Mouse (Mus musculus) ovary, adult 18-20 months (tissue): ENCODE data around the gene Cd274.
"Not testable (repeated sequence)": the region's sequence is repeated elsewhere in the genome, so short reads cannot be mapped to it uniquely, and the experiment has no call there.

Source experiments
- DNase-seq: peaks from one replicate; pipeline ENCODE4 v3.0.0; 2022; ENCODE audit warnings: low spot score, mixed read lengths

Gene Cd274

DNA sequence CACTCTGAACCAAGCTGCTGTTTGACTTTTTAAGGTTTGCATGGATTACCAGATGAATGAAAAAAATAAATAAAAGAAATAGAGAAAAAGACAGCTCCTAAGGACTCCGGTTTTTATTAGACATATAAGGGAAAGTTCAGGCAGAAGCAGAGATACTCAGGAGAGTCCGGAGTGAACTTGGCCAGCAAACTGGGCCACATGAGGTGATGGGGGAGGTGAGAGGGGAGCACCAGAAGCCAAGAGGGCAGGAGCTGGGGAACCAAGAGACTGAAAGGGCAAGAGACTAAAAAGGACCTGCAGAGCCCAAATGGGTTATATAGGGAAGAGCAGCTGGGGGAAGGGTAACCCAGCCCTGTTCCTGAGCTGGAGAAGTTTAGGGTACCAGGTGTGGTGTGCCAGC, 27.5 kb downstream of the Cd274 start:
- no peak for DNase-seq

DNA sequence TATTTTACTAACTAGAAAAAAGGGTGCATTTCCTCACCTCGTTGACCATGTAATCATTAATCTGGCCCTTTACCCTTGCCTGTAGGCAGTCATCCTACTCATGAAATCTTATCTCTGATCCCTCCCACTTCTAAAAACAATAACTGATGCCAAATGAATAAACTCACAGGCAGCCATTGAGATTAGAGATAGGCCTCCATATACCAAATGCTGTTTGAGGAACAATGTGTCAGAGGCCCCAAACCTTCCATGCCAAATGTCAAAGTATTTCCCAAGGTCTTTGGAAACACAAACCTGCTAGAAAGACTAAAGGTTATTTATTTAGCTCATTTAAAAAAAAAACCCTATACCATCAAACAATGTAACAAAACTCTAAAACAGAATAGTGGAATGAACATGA, 29.1 kb downstream of the Cd274 start:
- DNase-seq, result no peak

DNA sequence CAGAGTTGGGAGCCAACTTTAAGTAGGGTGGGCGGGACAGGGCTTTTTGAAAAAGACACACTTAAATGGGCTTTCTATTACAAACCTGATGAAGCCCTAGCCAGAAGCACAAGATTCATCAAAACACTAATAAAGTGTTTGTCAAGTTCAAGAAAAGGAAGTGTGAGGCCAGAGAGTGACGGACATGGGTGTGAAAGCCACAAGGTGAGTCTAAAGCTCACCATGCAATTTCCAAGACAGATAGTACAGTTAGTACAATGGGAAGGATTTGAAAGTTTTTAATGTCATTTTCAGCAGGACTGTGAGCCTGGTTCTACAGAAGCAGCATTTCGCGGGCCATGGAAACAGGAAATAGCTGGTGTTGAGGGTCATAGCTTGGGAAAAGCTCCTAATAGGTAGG, 32.5 kb downstream of the Cd274 start:
- DNase-seq, result no peak

DNA sequence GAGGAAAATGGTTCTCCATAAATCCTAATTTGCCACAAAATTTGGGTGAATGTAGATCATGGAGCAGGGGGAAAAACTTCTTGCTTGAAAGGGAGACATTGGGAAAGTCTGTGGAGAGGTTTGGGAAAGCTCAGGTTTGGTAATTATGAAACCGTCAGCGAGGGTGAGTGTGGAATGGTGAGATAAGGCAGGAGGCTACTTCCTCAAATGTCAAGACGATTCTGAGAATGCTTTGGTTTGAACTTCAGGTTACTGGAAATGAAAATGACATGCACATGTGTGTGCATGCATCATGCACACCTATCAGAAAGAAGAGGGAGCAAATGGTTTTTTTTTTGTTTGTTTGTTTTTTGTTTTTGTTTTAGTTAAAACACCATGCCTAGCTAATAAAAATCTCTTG, 33.2 kb downstream of the Cd274 start:
- DNase-seq, result no peak

DNA sequence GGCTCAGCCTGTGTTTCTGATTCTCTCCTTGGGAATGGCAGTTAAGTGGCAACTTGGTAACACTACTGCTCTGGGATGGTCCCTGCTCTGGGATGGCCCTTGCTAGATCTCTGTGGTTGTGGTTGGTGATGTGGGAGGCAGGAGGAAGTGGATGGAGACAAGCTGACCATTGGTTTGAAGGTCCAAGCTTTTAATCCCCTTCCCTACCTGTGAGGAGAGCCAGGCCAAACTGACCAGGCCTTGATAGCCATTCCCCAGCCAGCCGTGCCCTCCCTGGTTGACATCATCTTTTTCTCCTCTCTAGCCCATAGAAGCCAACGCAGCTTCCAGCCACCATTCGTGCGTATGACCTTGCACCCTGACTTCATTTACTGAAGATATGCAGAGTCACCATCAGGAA, 35.4 kb downstream of the Cd274 start:
- no peak for DNase-seq

DNA sequence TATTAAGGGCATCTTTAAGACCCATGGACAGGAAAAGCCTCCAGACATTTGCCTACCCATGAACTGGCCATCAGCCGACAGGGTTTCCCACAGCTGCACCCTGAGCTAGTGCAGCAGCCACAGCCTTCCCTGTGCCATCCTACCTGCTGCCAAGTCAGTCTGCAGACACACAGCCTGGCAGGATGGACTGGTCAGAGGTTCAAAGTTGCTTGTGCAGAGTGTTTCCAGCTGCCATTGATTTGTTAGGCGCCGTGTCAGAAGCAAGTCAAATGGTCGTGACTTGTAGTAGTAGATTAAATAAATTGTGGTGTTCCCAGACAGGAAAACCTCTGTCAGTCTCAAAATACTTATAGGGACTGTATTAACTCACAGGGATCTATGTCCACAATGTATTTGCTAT, 36.0 kb downstream of the Cd274 start:
- DNase-seq, result no peak

DNA sequence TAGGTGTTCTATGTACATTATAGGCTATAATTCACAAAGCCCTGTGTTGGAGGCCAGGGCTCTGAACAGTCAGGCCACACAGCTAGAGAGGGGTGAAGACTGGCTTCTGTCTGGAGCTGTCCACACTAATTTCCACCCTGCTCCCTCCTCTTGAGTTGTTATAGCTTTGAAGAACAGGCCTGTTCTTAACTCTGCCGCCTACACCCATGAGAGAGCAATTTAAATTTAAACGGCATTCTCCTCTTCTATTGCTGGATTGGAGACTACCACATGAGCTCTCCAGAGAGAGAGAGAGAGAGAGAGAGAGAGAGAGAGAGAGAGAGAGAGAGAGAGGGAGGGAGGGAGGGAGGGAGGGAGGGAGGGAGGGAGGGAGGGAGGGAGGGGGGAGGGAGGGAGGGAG, 38.1 kb downstream of the Cd274 start:
- no peak for DNase-seq

DNA sequence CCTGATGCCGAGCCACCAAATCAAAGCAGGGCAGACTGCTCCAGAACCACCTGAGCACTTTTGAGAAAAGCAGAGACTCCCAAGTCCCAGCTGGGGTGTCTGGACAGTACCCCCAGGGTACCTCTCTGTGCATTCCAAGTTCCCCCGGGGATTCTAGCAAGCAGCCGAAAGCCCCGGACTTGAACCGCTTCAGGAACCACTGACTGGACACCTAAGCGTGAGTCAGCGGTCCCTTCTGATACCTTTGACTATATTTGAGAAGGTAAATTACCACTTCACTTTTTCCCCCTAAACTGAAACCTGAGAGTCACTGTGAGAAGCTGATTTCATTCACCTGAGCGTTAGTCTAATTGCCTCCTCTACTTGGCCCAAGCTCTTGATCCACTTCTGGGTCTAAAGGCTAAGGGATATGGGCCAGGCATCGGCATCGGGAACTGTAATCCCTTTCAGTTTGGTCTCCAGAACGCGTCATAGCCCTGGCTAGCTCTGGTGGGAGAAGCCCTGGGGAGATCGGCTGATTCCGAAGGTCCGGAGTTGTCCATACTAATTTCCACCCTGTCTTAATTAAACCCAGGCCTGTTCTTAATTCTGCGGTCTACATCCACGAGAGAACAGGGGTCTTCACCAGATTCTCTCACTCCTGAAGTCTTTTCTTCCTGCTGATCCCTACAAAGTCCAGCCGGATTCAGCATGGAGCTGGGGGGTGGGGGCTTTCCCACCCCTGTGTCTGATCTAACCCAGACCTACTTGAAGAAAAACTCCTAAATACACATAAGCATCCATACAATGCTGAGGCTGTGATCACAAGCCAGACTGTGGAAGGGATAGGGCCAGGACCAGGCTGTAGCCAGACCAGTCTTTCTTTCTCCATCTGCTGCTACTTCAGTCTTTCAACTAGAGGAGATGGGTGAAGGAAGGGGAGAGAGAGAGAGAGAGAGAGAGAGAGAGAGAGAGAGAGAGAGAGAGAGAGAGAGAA, 39.1 kb downstream of the Cd274 start:
- no peak for DNase-seq

DNA sequence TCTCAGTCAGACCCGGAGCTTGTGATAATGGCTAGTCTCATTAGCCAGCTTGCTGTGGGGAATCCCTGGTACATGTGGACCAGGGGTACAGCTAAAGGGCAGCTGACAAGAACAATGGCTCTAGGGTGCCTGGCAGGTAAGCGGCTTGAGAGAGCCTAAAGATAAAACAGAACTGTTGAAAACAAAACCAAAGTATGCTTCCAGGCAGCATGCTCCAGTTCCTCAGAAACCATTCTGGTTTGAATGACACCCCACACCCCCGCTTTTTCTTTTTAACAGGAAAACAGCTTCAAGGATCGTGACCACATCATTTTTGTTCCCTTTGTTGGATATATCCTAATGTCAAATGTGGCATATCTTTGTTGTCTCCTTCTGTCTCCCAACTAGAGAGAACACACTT, 43.4 kb downstream of the Cd274 start, which contains the start of gene Pdcd1lg2:
TSS of gene Pdcd1lg2 (plus strand) at position 301 of the 400 bp plus-strand sequence.
- DNase-seq, result no peak

DNA sequence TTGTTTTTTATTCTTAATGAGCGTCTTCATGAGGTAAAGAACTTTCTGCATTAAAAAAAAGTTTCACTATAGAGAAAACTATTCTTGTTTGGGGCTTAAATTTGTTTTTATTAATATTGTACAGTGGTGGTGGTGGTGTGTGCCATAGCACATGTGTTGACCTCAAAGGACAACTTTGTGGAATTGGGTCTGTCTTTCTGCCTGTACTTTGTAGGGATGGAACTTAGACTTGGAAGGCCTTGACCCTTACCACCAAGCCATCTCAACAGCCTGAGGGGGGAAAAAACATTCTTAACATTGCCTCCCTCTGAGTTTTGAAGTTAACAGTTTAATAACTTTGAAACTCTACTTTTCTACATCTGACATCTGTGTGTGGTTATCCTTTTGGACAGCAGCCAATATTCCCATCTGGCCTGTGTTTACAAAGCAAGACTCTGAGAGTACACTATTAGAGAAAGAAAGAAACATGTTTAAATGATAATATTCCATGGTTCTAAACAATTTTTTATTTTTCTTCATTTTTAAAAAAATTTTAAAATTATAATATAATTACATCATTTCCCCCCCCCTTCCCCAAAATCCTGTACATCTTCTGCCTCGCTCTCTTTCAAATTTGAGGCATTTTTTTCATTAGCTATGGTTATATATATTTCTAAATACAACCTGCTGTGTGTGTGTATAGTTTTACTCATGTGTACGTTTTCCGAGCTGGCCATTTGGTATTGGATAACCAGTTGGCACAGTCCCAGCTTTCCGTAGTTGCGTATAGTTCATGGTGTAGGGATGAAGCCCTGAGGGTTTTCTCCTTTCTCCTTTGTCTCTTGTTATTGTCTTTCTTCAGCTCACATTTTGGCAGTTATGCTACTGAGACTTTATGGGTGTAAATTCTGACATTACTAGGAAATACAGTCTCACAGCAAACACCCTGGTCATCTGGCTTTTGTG, 45.5 kb downstream of the Cd274 start:
- no peak for DNase-seq

DNA sequence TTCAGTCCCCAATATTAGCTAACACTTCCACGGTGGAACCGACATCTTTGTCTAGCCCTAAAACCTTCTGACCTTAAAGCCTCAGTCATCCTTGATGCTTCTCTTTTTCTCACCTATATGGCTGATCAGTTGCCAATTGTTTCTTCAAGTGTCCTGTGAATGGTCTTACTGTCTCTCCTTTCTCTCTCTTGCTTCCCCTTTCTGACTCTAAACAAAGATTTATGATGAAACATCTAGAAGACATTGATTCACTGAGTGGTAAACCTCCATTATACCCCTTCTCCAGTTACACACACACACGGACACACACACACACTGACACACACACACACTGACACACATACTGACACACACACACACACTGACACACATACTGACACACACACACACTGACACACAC, 47.3 kb downstream of the Cd274 start:
- DNase-seq, result no peak

DNA sequence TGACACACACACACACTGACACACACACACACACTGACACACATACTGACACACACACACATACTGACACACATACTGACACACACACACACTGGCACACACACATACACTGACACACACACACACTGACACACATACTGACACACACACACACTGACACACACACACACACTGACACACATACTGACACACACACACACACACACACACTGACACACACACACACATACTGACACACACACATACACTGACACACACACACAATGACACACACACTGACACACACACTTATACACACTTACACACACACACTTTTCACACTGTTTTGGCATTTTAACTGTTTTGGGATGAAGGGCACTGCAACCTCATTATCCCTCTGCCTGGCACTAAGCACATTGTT, 47.7 kb downstream of the Cd274 start:
- not testable (repeated sequence) for DNase-seq

DNA sequence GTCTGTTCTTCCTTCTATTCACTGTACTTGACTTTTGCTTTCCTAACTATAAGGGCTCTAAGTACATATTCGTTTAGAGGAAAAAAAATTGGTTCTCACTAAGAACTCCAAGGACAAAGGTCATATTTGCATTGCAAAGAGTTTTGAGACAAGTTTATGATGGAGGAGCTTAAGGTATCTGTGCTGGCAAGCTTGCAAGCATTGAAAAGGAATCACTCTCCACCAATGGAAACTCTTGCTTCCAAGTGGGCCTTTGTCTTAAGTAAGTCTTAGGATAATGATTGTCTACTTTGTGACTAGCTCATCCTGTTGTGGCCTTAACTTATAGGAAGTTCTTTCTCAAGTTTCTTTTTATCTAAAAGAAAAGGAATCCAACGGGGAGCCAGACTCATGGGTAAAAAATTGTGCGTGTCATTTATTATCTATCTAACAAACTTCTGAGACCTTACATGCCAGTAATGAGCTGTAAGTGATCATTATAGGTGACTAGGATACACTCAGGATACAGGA, 49.2 kb downstream of the Cd274 start:
- no peak for DNase-seq

DNA sequence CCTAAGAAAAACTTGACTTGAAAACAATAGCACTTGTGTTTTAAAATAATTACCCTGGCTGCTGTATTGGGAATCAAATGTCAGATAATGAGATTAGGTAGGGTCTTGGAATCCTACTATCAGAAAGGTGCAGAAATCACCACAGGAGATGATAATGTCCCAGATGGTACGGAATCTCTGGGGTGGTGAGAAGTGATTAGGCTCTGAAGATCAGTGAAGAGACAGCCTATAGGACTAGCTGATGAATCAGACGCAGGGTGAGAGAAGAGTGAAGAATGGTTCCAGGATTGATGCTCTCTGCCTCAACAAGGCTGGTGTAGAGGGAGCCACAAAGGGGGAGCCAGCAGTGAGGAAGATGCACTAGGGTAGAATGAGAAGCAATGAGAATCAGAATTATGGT, 49.9 kb downstream of the Cd274 start:
- no peak for DNase-seq

DNA sequence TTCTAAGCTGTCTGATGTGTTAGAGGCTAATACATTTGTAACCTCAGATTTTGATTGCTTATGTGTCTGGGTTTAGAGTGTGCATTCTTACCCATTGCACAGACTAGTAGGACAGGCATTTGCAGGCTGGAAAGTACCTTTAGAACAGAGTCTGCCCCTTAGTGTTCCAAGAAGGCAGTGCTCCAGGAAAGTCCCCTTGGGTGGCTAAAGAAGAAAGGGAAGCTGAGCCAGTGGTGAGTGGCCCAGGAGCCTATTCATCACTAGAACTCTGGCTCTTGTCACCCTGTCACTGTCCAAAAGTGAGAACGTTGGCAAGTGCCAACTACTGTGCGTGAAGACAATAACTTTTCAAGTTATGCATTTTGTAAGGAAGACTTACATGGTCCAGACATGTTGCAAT, 50.6 kb downstream of the Cd274 start:
- DNase-seq, result no peak

DNA sequence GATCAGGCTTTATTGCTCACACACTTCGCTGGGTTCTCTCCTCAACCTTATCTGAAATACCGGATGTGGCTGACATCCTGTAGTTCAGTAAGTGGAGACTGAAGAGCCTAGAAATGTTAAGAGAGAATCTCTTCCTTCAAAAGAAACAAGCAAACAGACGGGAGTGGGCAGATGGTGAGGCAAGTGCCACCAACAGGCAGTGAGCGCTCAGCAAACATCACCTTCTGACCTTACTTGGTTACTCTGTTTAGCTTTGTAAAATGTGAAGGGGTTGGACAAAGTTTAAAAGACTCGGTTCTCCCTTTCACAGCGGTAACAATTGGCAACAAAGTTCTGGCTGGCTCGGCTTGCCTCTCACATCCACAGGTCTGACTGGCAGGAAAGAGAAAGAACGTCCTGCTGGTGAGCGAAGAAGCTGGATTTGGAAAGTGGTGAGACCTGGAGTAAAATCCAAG, 51.4 kb downstream of the Cd274 start:
- no peak for DNase-seq

DNA sequence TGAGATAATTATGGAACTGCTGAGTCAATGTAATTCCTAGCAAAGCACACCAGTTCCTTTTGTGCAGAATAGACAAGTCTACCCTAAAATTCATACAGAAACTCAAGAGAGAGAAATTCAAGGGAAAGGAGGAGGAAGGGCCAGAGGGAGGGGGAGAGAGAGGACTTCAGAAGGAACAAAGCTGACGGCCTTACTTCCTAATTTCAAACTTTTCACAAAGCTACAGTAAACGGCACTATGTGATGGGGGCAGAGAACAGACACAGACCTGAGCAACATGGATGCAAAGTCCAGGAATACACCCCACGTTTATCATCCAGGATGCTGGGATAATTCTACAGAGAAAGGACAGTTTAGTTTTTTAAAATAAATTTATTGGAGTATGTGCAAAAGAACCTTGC, 52.3 kb downstream of the Cd274 start:
- DNase-seq, result no peak

DNA sequence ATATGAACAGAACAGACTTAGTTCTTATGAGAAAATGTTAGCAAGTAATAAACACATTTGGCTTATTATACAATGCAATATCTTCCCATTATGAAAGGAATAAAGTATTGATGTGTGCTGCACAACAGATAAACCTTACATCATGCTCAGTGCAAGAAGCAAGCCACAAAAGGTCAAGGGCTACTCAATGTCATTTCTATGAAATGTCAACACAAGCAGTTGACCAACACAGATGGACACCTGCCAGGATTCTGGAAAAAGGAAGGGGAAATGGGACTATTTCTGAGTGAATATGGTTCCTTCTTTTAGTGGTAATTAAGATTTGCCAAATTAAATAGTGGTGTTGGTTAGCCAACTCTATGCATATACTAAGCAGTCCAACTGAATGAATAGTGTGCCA, 52.7 kb downstream of the Cd274 start:
- no peak for DNase-seq

DNA sequence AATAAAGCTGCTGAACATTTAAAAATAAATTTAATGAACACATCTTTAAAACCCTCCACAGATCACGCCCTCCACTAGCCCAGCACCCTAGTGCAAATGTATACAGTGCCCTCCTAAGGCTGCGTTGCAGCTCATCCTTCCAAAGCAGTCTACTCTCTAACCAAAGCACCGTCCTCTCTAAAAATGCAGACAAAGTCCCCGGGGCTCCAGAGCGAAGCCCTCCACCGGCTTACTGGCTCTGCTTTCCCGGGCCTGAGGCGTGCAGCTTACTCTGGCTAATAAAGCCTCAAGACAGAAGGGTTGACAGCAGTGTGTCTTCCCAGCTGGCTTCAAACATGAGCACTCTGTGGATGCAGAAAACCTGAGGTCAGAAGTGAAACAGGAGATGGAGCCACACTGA, 53.1 kb downstream of the Cd274 start:
- DNase-seq, result no peak

DNA sequence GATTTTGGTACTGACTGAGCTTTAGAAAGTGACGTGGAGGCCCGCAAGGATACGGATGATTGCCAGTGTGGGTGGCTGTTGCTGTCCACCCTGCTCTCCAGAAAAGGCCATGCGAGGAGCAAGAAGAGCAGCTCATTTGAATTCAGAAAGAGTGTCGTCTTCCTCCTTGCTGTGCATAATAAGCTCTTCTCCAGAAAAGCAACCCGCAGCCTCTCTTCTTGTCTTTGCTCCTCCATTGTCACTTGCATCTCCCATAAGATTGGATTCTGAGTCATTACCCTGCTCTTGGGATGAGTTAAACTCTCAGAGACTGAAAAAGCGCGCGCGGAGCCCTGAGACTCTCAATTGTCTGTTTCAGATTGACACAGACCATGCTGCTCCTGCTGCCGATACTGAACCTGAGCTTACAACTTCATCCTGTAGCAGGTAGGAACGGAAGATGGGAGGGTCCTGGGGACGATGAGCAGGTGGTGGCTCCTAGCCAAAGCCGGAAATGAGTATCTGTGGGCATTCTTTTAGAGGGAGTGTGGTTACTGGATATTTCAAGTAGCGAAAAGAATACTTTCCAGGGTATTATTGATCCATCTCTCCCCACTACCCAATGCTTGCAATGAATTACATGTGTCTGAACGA, 54.9 kb downstream of the Cd274 start:
- no peak for DNase-seq

DNA sequence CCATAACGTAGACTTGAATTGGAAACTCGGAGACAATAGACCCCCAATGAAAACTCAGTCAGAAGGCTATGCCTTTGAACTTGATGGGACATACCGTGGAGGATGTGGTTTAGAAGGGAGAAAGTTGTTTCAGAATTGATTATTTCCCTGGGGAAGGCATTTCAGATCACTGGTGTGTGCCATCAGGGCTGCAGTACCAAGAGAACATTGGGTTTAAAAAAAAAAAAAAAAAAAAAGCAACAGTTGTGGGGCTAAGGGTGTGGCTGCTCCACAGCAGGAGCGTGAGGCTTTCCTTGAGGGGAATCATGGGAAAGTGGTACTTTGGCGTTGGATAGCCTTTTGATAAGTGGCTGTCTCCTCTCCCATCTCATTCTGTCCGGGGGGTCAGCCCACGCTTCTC, 55.5 kb downstream of the Cd274 start:
- DNase-seq, result no peak

DNA sequence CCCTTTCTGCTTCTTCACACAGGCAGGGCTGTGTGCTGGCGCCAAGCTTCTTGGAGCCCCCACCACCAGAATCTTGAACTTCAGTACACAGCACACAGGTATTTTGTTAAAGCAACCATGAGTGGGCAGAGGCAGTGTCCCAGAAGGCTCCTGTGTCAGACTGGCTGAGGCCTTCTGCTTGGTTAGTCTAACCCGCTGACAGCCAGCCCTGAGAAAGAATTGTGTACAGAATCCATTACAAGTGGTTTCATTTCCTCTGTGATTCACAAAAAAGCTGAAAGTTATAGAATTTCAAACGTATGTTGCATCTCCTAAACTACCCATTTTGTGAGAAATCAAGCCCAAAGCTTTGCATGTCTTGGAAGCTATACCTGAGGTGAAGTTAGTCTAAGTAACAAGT, 63.3 kb downstream of the Cd274 start:
- DNase-seq, result no peak
